Mouse (Mus musculus): ENCODE measurements around the gene Raver2. TPM values are rescaled to one million over a fixed set of nuclear protein-coding genes. Genes with fewer than 3 reads are reported as not detected.

The Raver2 gene
- polyA plus RNA-seq, 2 experiments = 0.25 to 0.31 TPM

DNA sequence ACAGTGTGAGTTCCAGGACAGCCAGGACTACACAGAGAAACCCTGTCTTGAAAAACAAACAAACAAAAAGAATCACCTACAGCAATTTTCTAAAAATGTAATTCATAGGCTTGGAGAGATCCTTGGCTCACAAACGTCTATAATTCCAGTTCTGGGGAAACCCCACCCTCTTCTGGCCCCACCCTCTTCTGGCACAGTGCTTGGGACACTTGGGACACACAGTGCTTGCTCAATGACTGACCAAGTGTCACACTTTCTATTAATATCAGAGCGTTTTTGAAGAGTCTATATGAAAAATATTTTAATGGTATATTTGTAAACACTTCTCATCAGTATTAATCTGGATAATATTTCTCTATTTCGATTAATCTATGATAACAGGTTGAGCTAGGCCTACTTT, 35.7 kb upstream of the Raver2 start:
- H3K36me3 ChIP-seq (replicated peaks; ENCODE audit: control insufficient read depth, insufficient read depth, low read depth) = no peaks in the 10 kb centered on the region
- H3K4me3 ChIP-seq (ENCODE audit: insufficient read depth in 1 of 2, low read depth in 2 of 2, low read length in 2 of 2) = no peak overlapping the region
- H3K9ac ChIP-seq (replicated peaks) = no peak overlapping the region
- no peak for TF ChIP-seq CTCF (IDR thresholded peaks at IDR 0.05; ENCODE audit: low read depth)
- TF ChIP-seq EP300 (IDR thresholded peaks at IDR 0.05; ENCODE audit: low read depth) = no peak
- no peaks in the 10 kb centered on the region for H3K9me3 ChIP-seq (ENCODE audit: control insufficient read depth, low read length)
- no peak for DNase-seq (ENCODE audit: low read depth in 3 of 3, low spot score in 3 of 3)
- WGBS (ENCODE audit: insufficient replicate concordance) = 40% methylated on average over 3 of the region's 3 CpGs
- ATAC-seq (ENCODE audit: insufficient read depth) = no peak
- no peak overlapping the region for H3K27ac ChIP-seq
- H3K4me2 ChIP-seq (ENCODE audit: low read depth) = no peak overlapping the region
- H3K4me1 ChIP-seq (replicated peaks; ENCODE audit: control insufficient read depth in 2 of 2, insufficient read depth in 2 of 2, low read length in 1 of 2) = no peaks in the 10 kb centered on the region
- no peaks in the 10 kb centered on the region for H3K27me3 ChIP-seq (ENCODE audit: control insufficient read depth, insufficient read depth, low read length)

DNA sequence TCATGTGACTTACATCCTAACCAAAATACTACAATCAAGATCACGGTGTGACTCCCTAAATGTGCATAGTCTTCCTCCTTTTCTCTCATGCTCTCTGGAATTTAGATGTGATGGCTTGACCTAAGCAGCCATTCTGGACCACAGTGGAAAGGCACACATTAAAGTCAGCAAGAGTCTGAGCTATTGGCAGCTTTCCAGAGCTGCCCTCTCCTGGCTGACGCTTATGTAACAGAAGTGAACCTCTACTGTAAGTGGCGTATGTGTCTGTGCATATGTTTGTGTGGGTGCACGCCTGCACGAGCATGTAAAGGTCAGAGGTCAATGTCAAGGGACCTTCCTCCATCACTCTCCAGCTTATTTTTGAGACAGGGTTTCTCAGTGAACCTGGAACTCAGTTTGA, 33.7 kb upstream of the Raver2 start:
- WGBS (ENCODE audit: insufficient replicate concordance) = 61% methylated on average over 5 of the region's 5 CpGs
- Histone ChIP-seq H3K9ac (replicated peaks) (no peak overlapping the region), H3K36me3 (replicated peaks; ENCODE audit: control insufficient read depth, insufficient read depth, low read depth) (no peaks in the 10 kb centered on the region), H3K4me3 (ENCODE audit: insufficient read depth in 1 of 2, low read depth in 2 of 2, low read length in 2 of 2) (no peak overlapping the region), H3K4me2 (ENCODE audit: low read depth) (no peak overlapping the region), H3K27ac (no peak overlapping the region), H3K4me1 (replicated peaks; ENCODE audit: control insufficient read depth in 2 of 2, insufficient read depth in 2 of 2, low read length in 1 of 2) (no peaks in the 10 kb centered on the region), H3K27me3 (ENCODE audit: control insufficient read depth, insufficient read depth, low read length) (no peaks in the 10 kb centered on the region), H3K9me3 (ENCODE audit: control insufficient read depth, low read length) (no peaks in the 10 kb centered on the region)
- DNase-seq (ENCODE audit: low read depth in 3 of 3, low spot score in 3 of 3) (no peak), ATAC-seq (ENCODE audit: insufficient read depth) (no peak)
- TF ChIP-seq CTCF (IDR thresholded peaks at IDR 0.05; ENCODE audit: low read depth) (no peak), EP300 (IDR thresholded peaks at IDR 0.05; ENCODE audit: low read depth) (no peak)

DNA sequence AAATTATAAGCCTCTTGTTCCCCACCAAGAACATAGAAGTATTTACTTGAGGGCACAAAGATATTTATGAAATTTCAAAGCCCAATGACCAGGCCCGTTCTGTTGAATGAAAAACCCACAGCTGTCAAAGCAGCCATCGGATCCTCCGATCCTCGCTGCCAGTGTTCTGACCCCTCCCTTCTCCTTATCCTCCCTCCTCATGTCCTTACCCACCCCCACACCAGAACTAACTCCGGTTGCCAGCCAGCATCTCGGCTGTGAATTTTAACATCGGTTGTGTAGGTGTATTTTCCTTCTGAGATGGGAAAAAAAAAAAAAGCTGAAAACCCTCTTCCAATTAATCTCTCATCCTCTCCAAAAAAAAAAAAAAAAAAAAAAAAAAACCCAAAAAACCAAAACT, 31.6 kb upstream of the Raver2 start:
- H3K4me1 ChIP-seq (replicated peaks; ENCODE audit: control insufficient read depth in 2 of 2, insufficient read depth in 2 of 2, low read length in 1 of 2) = no peaks in the 10 kb centered on the region
- H3K27ac ChIP-seq = no peak overlapping the region
- no peak overlapping the region for H3K4me3 ChIP-seq (ENCODE audit: insufficient read depth in 1 of 2, low read depth in 2 of 2, low read length in 2 of 2)
- 66% methylated on average over 7 of the region's 7 CpGs for WGBS (ENCODE audit: insufficient replicate concordance)
- H3K36me3 ChIP-seq (replicated peaks; ENCODE audit: control insufficient read depth, insufficient read depth, low read depth) = no peaks in the 10 kb centered on the region
- no peak overlapping the region for H3K4me2 ChIP-seq (ENCODE audit: low read depth)
- H3K9me3 ChIP-seq (ENCODE audit: control insufficient read depth, low read length) = no peaks in the 10 kb centered on the region
- H3K9ac ChIP-seq (replicated peaks) = no peak overlapping the region
- TF ChIP-seq EP300 (IDR thresholded peaks at IDR 0.05; ENCODE audit: low read depth) = no peak
- no peak for TF ChIP-seq CTCF (IDR thresholded peaks at IDR 0.05; ENCODE audit: low read depth)
- no peak for ATAC-seq (ENCODE audit: insufficient read depth)
- no peaks in the 10 kb centered on the region for H3K27me3 ChIP-seq (ENCODE audit: control insufficient read depth, insufficient read depth, low read length)
- DNase-seq (ENCODE audit: low read depth in 3 of 3, low spot score in 3 of 3) = no peak

DNA sequence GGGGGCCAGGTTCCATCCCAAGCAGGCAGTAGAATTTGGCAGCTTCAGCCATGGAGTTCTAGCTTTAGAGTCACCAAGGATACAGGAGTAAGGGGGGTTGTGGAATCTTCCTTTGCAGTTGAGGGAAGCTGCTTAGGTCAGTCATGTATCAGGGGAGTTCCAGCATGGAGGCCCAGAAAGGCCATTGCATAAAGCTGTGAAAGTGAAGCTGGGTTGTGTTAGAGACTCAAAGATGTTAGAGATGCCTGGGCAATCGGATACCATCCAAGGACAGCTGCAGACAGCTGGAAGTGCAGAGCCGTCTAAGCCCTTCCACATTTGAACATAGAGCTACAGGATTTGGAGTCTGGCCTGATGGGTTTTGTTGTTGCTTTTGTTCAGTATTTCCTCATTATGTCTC, 25.1 kb upstream of the Raver2 start:
- Histone ChIP-seq H3K9me3 (ENCODE audit: control insufficient read depth, low read length) (no peaks in the 10 kb centered on the region), H3K4me2 (ENCODE audit: low read depth) (no peak overlapping the region), H3K4me3 (ENCODE audit: insufficient read depth in 1 of 2, low read depth in 2 of 2, low read length in 2 of 2) (no peak overlapping the region), H3K4me1 (replicated peaks; ENCODE audit: control insufficient read depth in 2 of 2, insufficient read depth in 2 of 2, low read length in 1 of 2) (no peaks in the 10 kb centered on the region), H3K9ac (replicated peaks) (no peak overlapping the region), H3K36me3 (replicated peaks; ENCODE audit: control insufficient read depth, insufficient read depth, low read depth) (no peaks in the 10 kb centered on the region), H3K27me3 (ENCODE audit: control insufficient read depth, insufficient read depth, low read length) (no peaks in the 10 kb centered on the region), H3K27ac (no peak overlapping the region)
- DNase-seq (ENCODE audit: low read depth in 3 of 3, low spot score in 3 of 3) (no peak), ATAC-seq (ENCODE audit: insufficient read depth) (no peak)
- WGBS (ENCODE audit: insufficient replicate concordance) = 52% methylated on average over 2 of the region's 2 CpGs
- TF ChIP-seq CTCF (IDR thresholded peaks at IDR 0.05; ENCODE audit: low read depth) (no peak), EP300 (IDR thresholded peaks at IDR 0.05; ENCODE audit: low read depth) (no peak)

DNA sequence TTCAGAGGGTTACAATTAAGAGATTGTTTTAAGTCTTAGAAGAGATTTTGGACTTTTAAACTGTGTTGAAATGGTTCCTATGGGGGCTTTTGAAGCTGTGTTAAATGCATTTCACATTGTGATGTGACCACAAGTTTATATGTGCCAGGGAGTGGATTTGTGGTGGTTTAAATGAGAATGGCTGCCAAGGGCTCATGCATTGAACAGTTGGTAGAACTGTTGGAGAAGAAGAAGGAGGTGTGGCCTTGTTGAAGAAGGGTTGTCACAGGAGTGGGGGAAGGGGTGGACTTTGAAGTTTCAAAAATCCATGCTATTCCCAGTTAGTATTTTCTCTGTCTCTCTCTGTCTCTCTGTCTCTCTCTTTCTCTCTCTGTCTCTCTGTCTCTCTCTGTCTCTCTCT, 24.6 kb upstream of the Raver2 start:
- no peak overlapping the region for H3K27ac ChIP-seq
- no peak overlapping the region for H3K4me2 ChIP-seq (ENCODE audit: low read depth)
- no peaks in the 10 kb centered on the region for H3K27me3 ChIP-seq (ENCODE audit: control insufficient read depth, insufficient read depth, low read length)
- ATAC-seq (ENCODE audit: insufficient read depth) (no peak), DNase-seq (ENCODE audit: low read depth in 3 of 3, low spot score in 3 of 3) (no peak)
- no peak overlapping the region for H3K9ac ChIP-seq (replicated peaks)
- H3K9me3 ChIP-seq (ENCODE audit: control insufficient read depth, low read length) = no peaks in the 10 kb centered on the region
- H3K36me3 ChIP-seq (replicated peaks; ENCODE audit: control insufficient read depth, insufficient read depth, low read depth) = no peaks in the 10 kb centered on the region
- no peaks in the 10 kb centered on the region for H3K4me1 ChIP-seq (replicated peaks; ENCODE audit: control insufficient read depth in 2 of 2, insufficient read depth in 2 of 2, low read length in 1 of 2)
- TF ChIP-seq EP300 (IDR thresholded peaks at IDR 0.05; ENCODE audit: low read depth) (no peak), CTCF (IDR thresholded peaks at IDR 0.05; ENCODE audit: low read depth) (no peak)
- H3K4me3 ChIP-seq (ENCODE audit: insufficient read depth in 1 of 2, low read depth in 2 of 2, low read length in 2 of 2) = no peak overlapping the region

DNA sequence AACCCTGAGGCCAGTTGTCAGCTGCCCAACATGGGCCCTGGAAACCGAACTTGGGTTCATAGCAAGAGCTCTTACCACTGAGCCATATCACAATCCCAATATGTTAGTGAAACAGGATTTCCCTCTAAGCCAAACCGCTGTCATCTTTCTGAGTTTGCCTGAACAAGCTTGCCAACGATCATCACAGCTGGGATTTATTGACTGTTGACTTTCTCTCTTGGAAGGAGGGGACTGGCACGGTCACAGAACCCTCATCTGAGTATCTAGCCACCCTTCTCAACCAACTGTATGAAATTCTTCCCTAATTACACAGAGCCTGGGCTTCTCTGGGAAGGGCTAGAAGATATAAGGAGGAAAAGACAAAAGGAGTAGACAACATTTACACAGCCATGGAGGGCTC, 22.2 kb upstream of the Raver2 start:
- no peak overlapping the region for H3K4me3 ChIP-seq (ENCODE audit: insufficient read depth in 1 of 2, low read depth in 2 of 2, low read length in 2 of 2)
- no peak overlapping the region for H3K9ac ChIP-seq (replicated peaks)
- WGBS (ENCODE audit: insufficient replicate concordance) = 56% methylated on average over 4 of the region's 4 CpGs
- TF ChIP-seq CTCF (IDR thresholded peaks at IDR 0.05; ENCODE audit: low read depth) (no peak), EP300 (IDR thresholded peaks at IDR 0.05; ENCODE audit: low read depth) (no peak)
- H3K9me3 ChIP-seq (ENCODE audit: control insufficient read depth, low read length) = no peaks in the 10 kb centered on the region
- no peaks in the 10 kb centered on the region for H3K27me3 ChIP-seq (ENCODE audit: control insufficient read depth, insufficient read depth, low read length)
- no peak overlapping the region for H3K4me2 ChIP-seq (ENCODE audit: low read depth)
- H3K36me3 ChIP-seq (replicated peaks; ENCODE audit: control insufficient read depth, insufficient read depth, low read depth) = no peaks in the 10 kb centered on the region
- H3K27ac ChIP-seq = no peak overlapping the region
- H3K4me1 ChIP-seq (replicated peaks; ENCODE audit: control insufficient read depth in 2 of 2, insufficient read depth in 2 of 2, low read length in 1 of 2) = no peaks in the 10 kb centered on the region
- DNase-seq (ENCODE audit: low read depth in 3 of 3, low spot score in 3 of 3) (no peak), ATAC-seq (ENCODE audit: insufficient read depth) (no peak)

Data from liver, embryonic 14.5 days (tissue).